Mouse (Mus musculus): Measurements from ENCODE around the gene Necab3. TPM values are rescaled to one million over a fixed set of nuclear protein-coding genes. Genes with fewer than 3 reads are reported as not detected.
A peak's percentile ranks its signal among the peaks of the same experiment; 100 is the strongest.

The Necab3 gene
- total RNA-seq, 2 experiments from 2014 or later, result 2.0 to 2.7 TPM

- DNase-seq, result no peak
Measured at GRCm38 (mm10) chr2:154541630-154542029, 17.1 kb downstream of the Necab3 start.

DNA sequence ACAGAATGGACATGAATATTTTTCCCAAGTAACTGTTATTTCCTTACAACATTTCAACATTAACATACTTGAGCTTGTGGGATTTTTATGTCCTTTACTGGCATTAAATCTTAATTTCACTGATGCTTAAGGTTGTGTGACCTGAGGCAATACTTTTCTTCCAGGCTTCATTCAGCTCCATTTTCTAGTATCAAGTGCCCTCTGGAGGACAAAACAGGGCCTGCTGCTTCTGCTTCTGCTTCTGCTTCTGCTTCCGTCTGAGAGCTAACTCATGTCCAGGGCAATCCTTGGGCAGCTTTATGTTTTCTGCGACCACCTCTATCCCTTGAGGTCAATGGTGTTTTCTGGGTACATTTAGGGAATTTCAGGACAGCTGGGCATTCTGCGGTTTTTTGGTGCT is 19.0 kb downstream of the Necab3 start:
- DNase-seq, result peak; percentile 64

- no peak for DNase-seq
Measured at GRCm38 (mm10) chr2:154538710-154539109, 20.0 kb downstream of the Necab3 start.

DNA sequence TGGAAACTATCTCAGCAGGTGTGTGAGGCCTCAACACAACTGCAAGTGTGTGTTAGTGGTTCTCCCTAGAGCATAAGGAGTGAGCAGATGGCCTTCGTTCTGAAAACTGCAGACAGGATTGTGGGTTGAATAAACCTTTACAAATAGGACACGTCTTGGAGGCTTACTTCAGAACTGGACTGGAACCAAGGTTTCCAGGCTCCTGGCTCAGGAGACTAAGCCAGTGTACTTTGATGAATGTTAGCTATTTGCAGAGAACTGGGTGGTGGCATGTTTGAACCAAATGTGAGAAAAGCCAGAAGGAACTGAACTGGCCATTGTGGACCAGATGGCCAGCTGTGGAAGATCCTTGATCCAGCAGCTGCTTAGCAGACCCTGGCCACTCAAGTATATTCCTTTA is 20.4 kb downstream of the Necab3 start:
- DNase-seq, result no peak

- DNase-seq, result no peak
Measured at GRCm38 (mm10) chr2:154534704-154535270, 23.9 kb downstream of the Necab3 start.

GRCm38 (mm10) chr2:154532888-154533287 is 25.8 kb downstream of the Necab3 start:
- DNase-seq, result no peak

GRCm38 (mm10) chr2:154526531-154526930 is 32.2 kb downstream of the Necab3 start:
- no peak for DNase-seq

- no peak for DNase-seq
Measured at GRCm38 (mm10) chr2:154525285-154525684, 33.4 kb downstream of the Necab3 start.

DNA sequence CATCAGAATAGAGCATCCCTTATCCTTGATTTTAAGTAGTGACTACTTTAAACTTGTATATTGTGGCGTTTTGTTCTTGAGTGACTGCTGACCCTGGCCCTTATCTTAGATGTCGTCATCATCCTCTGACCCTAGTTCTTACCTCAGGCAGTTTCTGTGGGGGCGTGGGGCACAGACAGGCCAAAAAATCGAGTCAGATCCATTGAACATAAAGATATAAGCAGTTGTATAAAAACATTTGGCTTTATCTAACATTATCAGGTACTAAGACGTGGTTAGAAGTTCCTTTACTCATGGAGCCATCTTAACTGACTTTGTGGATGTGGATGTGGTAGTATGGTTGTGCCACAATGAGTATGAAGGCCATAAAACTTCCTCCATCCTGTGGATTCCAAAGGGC is 36.4 kb downstream of the Necab3 start:
- no peak for DNase-seq

- no peak for DNase-seq
Measured at GRCm38 (mm10) chr2:154521449-154521848, 37.2 kb downstream of the Necab3 start.

DNA sequence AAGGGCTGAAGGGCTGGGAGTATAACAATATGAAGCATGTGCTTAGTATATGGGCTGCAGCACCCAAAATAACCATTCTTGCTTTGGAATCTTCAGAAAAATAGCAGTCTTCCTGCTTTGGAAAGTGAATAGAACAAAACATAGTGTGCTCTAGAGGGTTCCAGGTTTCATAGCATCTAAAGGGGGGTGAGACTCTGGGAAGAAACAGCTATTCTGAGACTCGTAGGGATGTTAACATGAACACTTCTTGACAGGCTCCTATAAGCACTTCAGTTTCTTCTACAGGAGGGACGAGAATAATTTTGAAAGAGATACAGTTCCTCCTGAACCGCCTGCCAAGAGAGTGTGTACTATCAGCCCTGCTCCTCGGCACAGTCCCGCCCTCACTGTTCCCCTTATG is 41.3 kb downstream of the Necab3 start:
- DNase-seq, result no peak

- no peak for DNase-seq
Measured at GRCm38 (mm10) chr2:154516944-154517343, 41.7 kb downstream of the Necab3 start.

GRCm38 (mm10) chr2:154510141-154510540 is 48.5 kb downstream of the Necab3 start:
- peak; percentile 26 for DNase-seq

DNA sequence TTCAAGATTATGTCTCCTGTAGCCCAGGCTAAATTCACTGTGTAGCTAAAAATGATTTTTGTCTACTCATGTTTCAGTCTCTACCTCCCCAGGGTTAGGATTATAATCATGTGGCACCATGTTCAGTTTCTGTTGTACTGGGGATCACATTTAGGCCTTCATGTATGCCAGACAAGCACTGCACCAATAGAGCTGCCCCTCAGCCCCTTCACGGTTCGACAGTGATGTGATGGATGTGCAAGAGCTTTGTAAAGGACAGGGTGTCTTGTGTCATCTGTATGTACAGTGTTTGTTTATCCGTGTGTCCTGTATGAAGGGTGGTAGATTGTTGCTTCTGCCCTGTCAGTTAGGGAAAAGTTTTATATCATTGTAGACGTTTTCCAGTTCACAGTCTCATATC is 50.2 kb downstream of the Necab3 start:
- no peak for DNase-seq

GRCm38 (mm10) chr2:154507566-154508283 is 51.0 kb downstream of the Necab3 start:
- peak; percentile 32 for DNase-seq

GRCm38 (mm10) chr2:154507076-154507475 is 51.6 kb downstream of the Necab3 start:
- no peak for DNase-seq

- no peak for DNase-seq
Measured at GRCm38 (mm10) chr2:154500758-154501157, 57.9 kb downstream of the Necab3 start.

DNA sequence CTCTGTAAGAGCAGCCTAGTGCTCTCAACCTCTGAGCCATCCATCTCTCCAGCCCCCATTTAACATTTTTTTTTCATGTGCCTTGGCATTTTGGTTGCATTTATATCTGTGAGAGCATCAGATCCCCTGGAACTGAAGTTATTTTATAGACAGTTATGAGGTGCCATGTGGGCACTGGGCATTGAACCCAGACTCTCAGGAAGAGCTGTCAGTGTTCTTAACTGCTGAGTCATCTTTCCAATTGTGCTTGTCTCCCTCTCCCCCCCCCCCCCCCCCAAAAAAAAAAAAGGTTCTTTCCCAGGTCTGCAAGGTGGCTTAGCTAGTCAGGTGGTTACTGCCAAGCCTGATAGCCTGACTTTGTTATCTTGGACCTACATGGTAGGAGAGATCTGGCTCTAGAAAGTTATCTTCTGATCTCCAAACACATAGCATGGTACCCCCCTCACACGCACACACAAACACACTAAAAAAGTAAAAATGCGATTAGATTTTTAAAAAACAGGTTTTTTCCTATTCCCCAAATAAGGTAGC is 58.9 kb downstream of the Necab3 start:
- no peak for DNase-seq

GRCm38 (mm10) chr2:154498571-154498970 is 60.1 kb downstream of the Necab3 start:
- no peak for DNase-seq

GRCm38 (mm10) chr2:154495021-154495420 is 63.7 kb downstream of the Necab3 start:
- DNase-seq, result no peak
